Mouse (Mus musculus) inflammation-experienced regulatory T-cells (primary cell): ENCODE data around the gene Hao2. TPM values are rescaled to one million over a fixed set of nuclear protein-coding genes. Genes with fewer than 3 reads are reported as not detected.

Experiments
- polyA plus RNA-seq, 2 experiments: library from polyadenylated mRNA; unstranded; fragments of 100-300 nt; shearing (Covaris generic); gene quantifications; one replicate each; pipeline ENCODE4 v1.2.1; 2017

The Hao2 gene
- not detected for polyA plus RNA-seq

DNA sequence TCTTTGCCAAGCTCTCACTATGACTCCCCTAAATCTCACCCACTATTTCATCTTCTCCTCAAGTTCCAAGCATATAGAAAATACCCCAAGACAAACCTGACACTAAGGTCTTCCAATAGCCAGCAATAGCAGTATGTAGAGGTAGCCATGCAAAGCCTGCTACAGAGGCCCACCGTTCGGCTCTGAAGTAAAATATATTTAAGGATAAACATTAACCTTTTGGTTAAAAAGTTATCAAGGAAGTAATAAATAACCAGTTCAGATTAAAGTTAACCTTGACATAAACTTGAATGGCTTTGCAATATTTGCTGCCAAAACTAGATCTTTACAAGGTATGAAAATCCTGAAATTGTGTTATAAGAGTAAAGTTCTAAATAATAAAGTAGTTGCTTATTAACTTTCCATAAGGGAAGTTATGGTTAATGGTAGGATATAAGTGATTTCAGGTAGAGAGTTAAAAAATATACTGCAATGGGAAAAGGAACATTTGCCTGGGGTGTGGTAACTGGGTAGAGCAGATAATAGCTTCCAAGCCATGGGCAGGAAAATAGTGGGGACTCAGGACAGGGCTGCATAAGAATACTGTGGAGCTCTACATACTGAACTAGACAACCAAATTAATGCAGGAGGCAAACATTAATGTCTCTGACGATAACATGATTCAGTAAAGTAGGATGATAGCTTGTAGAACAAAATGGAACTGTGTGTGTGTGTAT lies at the start of gene Hao2:
Gene Hao2 (minus strand): TSS at position 183 of the 716 bp plus-strand sequence.

DNA sequence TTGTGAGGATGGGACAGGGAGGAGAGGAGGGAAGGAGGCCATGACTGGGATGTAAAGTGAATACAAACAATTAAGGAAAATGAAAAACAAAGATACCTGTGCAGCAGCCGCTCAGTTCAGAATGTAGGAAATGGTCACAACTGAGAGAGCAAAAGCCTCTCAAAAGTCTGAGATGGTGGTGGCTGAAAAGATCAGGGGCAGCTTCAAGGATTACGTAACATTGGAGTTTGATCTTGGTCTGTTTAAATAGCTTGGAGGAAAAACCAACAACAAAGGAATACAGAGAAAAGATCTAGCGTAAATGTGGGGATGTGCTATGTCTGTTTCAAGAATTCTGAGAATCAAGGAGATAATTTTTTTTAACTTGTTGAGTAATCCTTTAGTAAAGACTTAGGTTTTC lies 33.5 kb downstream of the Hao2 start, which contains the start of gene Hsd3b1:
Gene Hsd3b1 (minus strand): TSS at position 219 of the 400 bp plus-strand sequence.

Other genes starting within 250 kb of the Hao2 start
- gene Hsd3b2, start 168.7 kb downstream of the Hao2 start, polyA plus RNA-seq, result not detected
- under 1 TPM; 0.49 to 0.88 TPM for gene Hsd3b3, start 130.1 kb downstream of the Hao2 start, polyA plus RNA-seq
- under 1 TPM in 1 of 2 experiments, not detected in 1; 0.16 TPM for gene Hsd3b6, start 78.8 kb downstream of the Hao2 start, polyA plus RNA-seq
- gene Hsd3b1, start 33.4 kb downstream of the Hao2 start, polyA plus RNA-seq, result not detected
- 1 to 10 TPM; 4.4 to 8.3 TPM for gene Wars2, start 247.8 kb upstream of the Hao2 start, polyA plus RNA-seq